Mouse (Mus musculus) layer of hippocampus, adult 6 months (tissue): Measurements from ENCODE around the gene Angptl6. TPM values are rescaled to one million over a fixed set of nuclear protein-coding genes. Genes with fewer than 3 reads are reported as not detected.

Source experiments
- long read RNA-seq, 2 experiments: library from polyadenylated mRNA; unstranded; transcript quantifications; one replicate each; pipeline ENCODE4 v2.0.0; 2019 to 2020
- microRNA-seq: library from miRNA; unstranded; fragments of <30 nt; microRNA quantifications from one replicate; pipeline ENCODE4 v1.2.0, GENCODE M21; 2020
- polyA plus RNA-seq: library from polyadenylated mRNA; unstranded; fragments of <200 nt; fragmentation: Nextera tagmentation; gene quantifications from 2 replicates; pipeline ENCODE4 v1.2.3, GENCODE M21; 2021

Angptl6 gene
- polyA plus RNA-seq = 20.1 and 21.8 TPM in 2 replicates
- long read RNA-seq, experiment 1, partial matches to known transcripts = 35 of 38 reads
- long read RNA-seq, experiment 1, other reads (novel, unspliced or antisense) = 3 of 38 reads
- long read RNA-seq, experiment 2, partial matches to known transcripts = 30 of 36 reads
- long read RNA-seq, experiment 2, other reads (novel, unspliced or antisense) = 6 of 36 reads

GRCm38 (mm10) chr9:20879097-20879792 is at the start of gene Angptl6:
TSS of gene Angptl6 (minus strand) at chr9:20879727.

DNA sequence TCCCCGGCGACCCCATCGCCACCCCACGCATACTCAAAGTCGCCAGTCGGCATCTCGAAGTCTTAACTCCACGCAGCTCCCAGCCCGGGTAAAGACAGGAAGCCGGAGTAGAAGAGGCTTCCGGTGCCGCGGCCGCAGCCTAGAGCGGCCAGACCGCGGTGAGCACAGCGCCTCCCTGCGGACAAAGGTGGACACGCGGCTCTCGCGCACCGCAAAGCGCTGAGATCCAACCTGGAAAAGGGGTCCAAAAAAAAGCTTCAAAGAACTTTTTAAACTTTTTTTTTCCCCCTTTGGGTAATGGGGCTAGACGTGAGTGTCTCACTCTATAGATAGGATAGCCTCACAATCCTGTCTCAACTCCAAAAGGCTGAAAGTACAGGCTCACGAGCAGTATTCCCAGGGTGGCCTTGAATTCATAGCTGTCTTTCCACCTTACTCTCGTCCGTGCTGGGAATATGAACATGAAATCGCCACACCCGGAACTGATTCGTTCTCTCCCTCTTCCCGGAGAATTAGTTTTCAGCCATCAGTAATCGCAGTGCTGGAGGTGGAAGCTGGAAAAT is 19.1 kb upstream of the Angptl6 start, which contains the start of gene Eif3g:
Gene Eif3g, minus strand, starts transcription at position 113 of the 563 bp plus-strand sequence.

DNA sequence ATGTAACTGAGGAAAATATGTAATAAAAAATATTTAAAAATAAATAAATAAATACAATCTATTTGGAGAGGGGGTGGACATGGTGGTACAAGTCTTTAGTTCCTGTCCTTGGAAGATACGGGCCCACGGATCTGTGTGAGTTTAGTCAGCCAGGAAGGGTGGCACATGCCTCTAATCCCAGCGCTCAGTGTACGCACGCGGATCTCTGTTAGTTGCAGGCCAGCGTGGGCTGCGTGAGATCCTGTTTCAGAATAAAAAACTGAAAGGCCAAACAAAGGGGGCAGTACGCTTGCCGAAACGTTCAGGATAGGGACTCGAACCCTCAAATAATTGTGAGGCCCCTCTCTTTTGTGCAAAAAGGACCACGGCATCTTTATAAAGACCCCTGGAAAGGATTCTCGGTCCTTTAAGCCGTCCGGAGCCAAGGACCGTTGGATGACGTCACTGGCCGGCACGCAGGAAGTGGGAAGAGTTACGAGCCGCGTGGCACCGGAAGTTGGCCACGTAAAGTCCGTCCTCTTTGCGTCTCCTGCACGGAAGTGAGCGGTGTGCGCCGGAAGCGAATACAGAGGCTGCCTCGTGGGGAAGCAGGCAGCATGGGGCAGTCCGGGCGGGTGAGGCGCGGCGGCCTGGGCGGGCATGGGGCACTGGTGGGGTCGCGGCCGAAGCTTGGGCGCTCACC is 8.3 kb upstream of the Angptl6 start, which contains the start of gene Ppan:
Gene Ppan, plus strand, starts transcription at position 472 of the 682 bp plus-strand sequence.

GRCm38 (mm10) chr9:20868448-20869001 is 11.0 kb downstream of the Angptl6 start, which contains the start of gene A230050P20Rik:
TSS of gene A230050P20Rik (plus strand) at chr9:20868642.

Small RNA genes lying within 50 kb of the gene (microRNA-seq; reads per million reads assigned to microRNA genes)
- gene Mir7081 = 4.7 reads per million, percentile 17 among the genes with 10 or more reads in this experiment

Other genes starting within 250 kb of the Angptl6 start
- gene Ubl5, start 236.8 kb downstream of the Angptl6 start, polyA plus RNA-seq = 854 and 942 TPM in 2 replicates
- 6.4 and 7.5 TPM in 2 replicates for gene Fbxl12, start 235.0 kb downstream of the Angptl6 start, polyA plus RNA-seq
- gene Pin1, start 227.6 kb downstream of the Angptl6 start, polyA plus RNA-seq = 57.9 and 58.1 TPM in 2 replicates
- gene Olfm2, start 133.4 kb downstream of the Angptl6 start, polyA plus RNA-seq = 20.0 and 30.7 TPM in 2 replicates
- gene Col5a3, start 64.7 kb downstream of the Angptl6 start, polyA plus RNA-seq = 0.05 TPM in 1 of 2 replicates, not detected in the other
- gene Rdh8, start 61.2 kb downstream of the Angptl6 start, polyA plus RNA-seq = not detected in 2 replicates
- gene A230050P20Rik, start 11.1 kb downstream of the Angptl6 start, polyA plus RNA-seq = 29.3 and 32.9 TPM in 2 replicates
- 13.0 and 17.4 TPM in 2 replicates for gene Ppan, start 8.4 kb upstream of the Angptl6 start, polyA plus RNA-seq
- 184 and 197 TPM in 2 replicates for gene Eif3g, start 18.9 kb upstream of the Angptl6 start, polyA plus RNA-seq
- 7.4 and 8.8 TPM in 2 replicates for gene Dnmt1, start 80.2 kb upstream of the Angptl6 start, polyA plus RNA-seq
- gene S1pr2, start 97.1 kb upstream of the Angptl6 start, polyA plus RNA-seq = 3.2 and 3.8 TPM in 2 replicates
- 135 and 156 TPM in 2 replicates for gene Mrpl4, start 123.0 kb upstream of the Angptl6 start, polyA plus RNA-seq
- 1.2 and 2.0 TPM in 2 replicates for gene Icam1, start 136.3 kb upstream of the Angptl6 start, polyA plus RNA-seq
- gene Icam4, start 149.6 kb upstream of the Angptl6 start, polyA plus RNA-seq = 2.9 and 3.0 TPM in 2 replicates
- 93.7 and 111 TPM in 2 replicates for gene Icam5, start 152.3 kb upstream of the Angptl6 start, polyA plus RNA-seq
- not detected in 2 replicates for gene Zglp1, start 187.4 kb upstream of the Angptl6 start, polyA plus RNA-seq
- 0.33 and 0.50 TPM in 2 replicates for gene Gm49373, start 193.4 kb upstream of the Angptl6 start, polyA plus RNA-seq
- gene Fdx1l, start 193.9 kb upstream of the Angptl6 start, polyA plus RNA-seq = 201 and 219 TPM in 2 replicates
- 10.2 and 15.7 TPM in 2 replicates for gene Gm38431, start 212.3 kb upstream of the Angptl6 start, polyA plus RNA-seq
- 6.2 and 7.8 TPM in 2 replicates for gene Raver1, start 212.3 kb upstream of the Angptl6 start, polyA plus RNA-seq